Mouse (Mus musculus) layer of hippocampus, adult 11-12 months (tissue): ENCODE measurements at regions not wholly inside any gene's neighbourhood (a gene's known extent, or its start where the extent isn't known, plus 50 kb on each side); places are given as distances from the start of the nearest gene placed in this dataset.
A peak's percentile ranks its signal among the peaks of the same experiment; 100 is the strongest.

Experiments
- DNase-seq: peaks from one replicate; pipeline ENCODE4 v3.0.0; 2022; ENCODE audit warnings: low spot score

GRCm38 (mm10) chrX:167152611-167153010 lies 56.5 kb downstream of the Tmsb4x start:
- DNase-seq: peak; percentile 68

GRCm38 (mm10) chrX:167151341-167151740 lies 57.8 kb downstream of the Tmsb4x start:
- no peak for DNase-seq

- no peak for DNase-seq
These were observed 59.7 kb downstream of the Tmsb4x start for GRCm38 (mm10) chrX:167149400-167149799.

- peak; percentile 32 for DNase-seq
These were observed 62.4 kb downstream of the Tmsb4x start for GRCm38 (mm10) chrX:167146513-167147360.

GRCm38 (mm10) chrX:167145508-167146182 lies 63.5 kb downstream of the Tmsb4x start:
- no peak for DNase-seq

- no peak for DNase-seq
These were observed 70.0 kb downstream of the Tmsb4x start for GRCm38 (mm10) chrX:167139110-167139509.

- DNase-seq: no peak
These were observed 74.9 kb downstream of the Tmsb4x start for GRCm38 (mm10) chrX:167134250-167134649.

GRCm38 (mm10) chrX:167132989-167133395 lies 76.1 kb downstream of the Tmsb4x start:
- DNase-seq: no peak

- no peak for DNase-seq
These were observed 77.8 kb downstream of the Tmsb4x start for GRCm38 (mm10) chrX:167131317-167131716.

- DNase-seq: no peak
These were observed 78.5 kb downstream of the Tmsb4x start for GRCm38 (mm10) chrX:167130601-167131000.

GRCm38 (mm10) chrX:167119288-167119687 lies 89.8 kb downstream of the Tmsb4x start:
- no peak for DNase-seq

GRCm38 (mm10) chrX:167115096-167115495 lies 94.0 kb downstream of the Tmsb4x start:
- no peak for DNase-seq

- DNase-seq: no peak
These were observed 97.8 kb downstream of the Tmsb4x start for GRCm38 (mm10) chrX:167111059-167111871.

- no peak for DNase-seq
These were observed 100.8 kb downstream of the Tmsb4x start for GRCm38 (mm10) chrX:167108356-167108755.

GRCm38 (mm10) chrX:167107469-167107868 lies 101.6 kb downstream of the Tmsb4x start:
- DNase-seq: no peak

GRCm38 (mm10) chrX:167105931-167106417 lies 103.1 kb downstream of the Tmsb4x start:
- peak; percentile 56 for DNase-seq

- DNase-seq: no peak
These were observed 103.8 kb downstream of the Tmsb4x start for GRCm38 (mm10) chrX:167105354-167105753.

- no peak for DNase-seq
These were observed 104.9 kb downstream of the Tmsb4x start for GRCm38 (mm10) chrX:167104247-167104621.

GRCm38 (mm10) chrX:167103501-167104246 lies 105.4 kb downstream of the Tmsb4x start:
- DNase-seq: peak; percentile 12

- peak; percentile 11 for DNase-seq
These were observed 107.2 kb downstream of the Tmsb4x start for GRCm38 (mm10) chrX:167101929-167102328.

GRCm38 (mm10) chrX:167099411-167099810 lies 109.7 kb downstream of the Tmsb4x start:
- DNase-seq: no peak

- DNase-seq: no peak
These were observed 110.2 kb downstream of the Tmsb4x start for GRCm38 (mm10) chrX:167098914-167099313.
